Mouse (Mus musculus) erythroblast, adult 5-6 weeks (primary cell): Measurements from ENCODE around the gene Gm20605. TPM values are rescaled to one million over a fixed set of nuclear protein-coding genes. Genes with fewer than 3 reads are reported as not detected.

Source experiments
- ATAC-seq: replicated peaks from 2 replicates; pipeline ENCODE4 v1.8.0; 2016; ENCODE audit warnings: moderate number of reproducible peaks, mild to moderate bottlenecking, moderate TSS enrichment, inconsistent platforms; ENCODE audit not compliant: poor library complexity, low FRiP score, severe bottlenecking
- total RNA-seq, 2 experiments: library from RNA; stranded (forward) in 1 of 2; stranded (reverse) in 1 of 2; fragments of 150-400 nt in 1 of 2; fragments of 200-764, 138-1000 nt in 1 of 2; gene quantifications; 2 replicates each; pipeline versions ENCODE4 v1.2.3 to v1.2.4; 2015 to 2017; ENCODE audit warnings: low replicate concordance in 2 of 2

The Gm20605 gene
- total RNA-seq, 2 experiments from 2014 or later, result 0.94 to 6.3 TPM

- no peak for ATAC-seq
These were observed 19.0 kb downstream of the Gm20605 start for GRCm38 (mm10) chr5:137647827-137648601.

- no peak for ATAC-seq
These were observed 20.3 kb downstream of the Gm20605 start for GRCm38 (mm10) chr5:137649251-137649650.

GRCm38 (mm10) chr5:137649669-137650571, 20.9 kb downstream of the Gm20605 start:
- no peak for ATAC-seq

- peak; percentile 60 for ATAC-seq
These were observed 23.5 kb downstream of the Gm20605 start for GRCm38 (mm10) chr5:137652474-137652873.

- ATAC-seq, result no peak
These were observed 24.4 kb downstream of the Gm20605 start for GRCm38 (mm10) chr5:137653366-137653765.

- ATAC-seq, result 0 out of 2 replicates have a peak, but pooled peaks have one; percentile 14
These were observed 25.8 kb downstream of the Gm20605 start for GRCm38 (mm10) chr5:137654746-137655145.

- peak; percentile 76 for ATAC-seq
These were observed 28.0 kb downstream of the Gm20605 start for GRCm38 (mm10) chr5:137656977-137657376.

GRCm38 (mm10) chr5:137660064-137660688, 31.2 kb downstream of the Gm20605 start:
- ATAC-seq, result no peak

- no peak for ATAC-seq
These were observed 34.1 kb downstream of the Gm20605 start for GRCm38 (mm10) chr5:137663057-137663456.

- no peak for ATAC-seq
These were observed 40.0 kb downstream of the Gm20605 start for GRCm38 (mm10) chr5:137668971-137669370.

GRCm38 (mm10) chr5:137670240-137670639, 41.3 kb downstream of the Gm20605 start:
- ATAC-seq, result peak; percentile 56; the same call in 1 of the 2 replicates

GRCm38 (mm10) chr5:137671443-137672240, 42.7 kb downstream of the Gm20605 start:
- ATAC-seq, result peak; percentile 37; the same call in 1 of the 2 replicates

GRCm38 (mm10) chr5:137672361-137672760, 43.4 kb downstream of the Gm20605 start:
- ATAC-seq, result no peak

- peak; percentile 76 for ATAC-seq
These were observed 44.0 kb downstream of the Gm20605 start for GRCm38 (mm10) chr5:137673015-137673414.

GRCm38 (mm10) chr5:137674786-137675185, 45.8 kb downstream of the Gm20605 start:
- no peak for ATAC-seq

GRCm38 (mm10) chr5:137677859-137678258, 48.9 kb downstream of the Gm20605 start:
- ATAC-seq, result no peak

GRCm38 (mm10) chr5:137678736-137679135, 49.8 kb downstream of the Gm20605 start:
- no peak for ATAC-seq

- no peak for ATAC-seq
These were observed 50.8 kb downstream of the Gm20605 start for GRCm38 (mm10) chr5:137679726-137680125.

- no peak for ATAC-seq
These were observed 53.6 kb downstream of the Gm20605 start for GRCm38 (mm10) chr5:137682526-137682925.
